Mouse (Mus musculus) heart, embryonic 12.5 days (tissue): ENCODE measurements around the gene Srek1ip1. TPM values are rescaled to one million over a fixed set of nuclear protein-coding genes. Genes with fewer than 3 reads are reported as not detected.
A peak's percentile ranks its signal among the peaks of the same experiment; 100 is the strongest.

Experiments
- ATAC-seq: fragments of 200-750 bp; cut with Nextera tagmentation; 2 replicates; pipeline ENCODE4 v1.8.0; 2017; ENCODE audit warnings: moderate TSS enrichment, moderate library complexity; ENCODE audit not compliant: insufficient number of reproducible peaks, low FRiP score
- H3K27ac ChIP-seq: fragments of 300-500 bp; sonication (generic); 2 replicates; pipeline ENCODE4 v1.5.1; 2016; ENCODE audit warnings: mild to moderate bottlenecking, moderate library complexity; ENCODE audit not compliant: poor library complexity, severe bottlenecking
- H3K27me3 ChIP-seq: fragments of 300-500 bp; sonication (generic); replicated peaks from 2 replicates; pipeline ENCODE4 v1.6.1; 2016; ENCODE audit warnings: mild to moderate bottlenecking, moderate library complexity
- H3K36me3 ChIP-seq: fragments of 300-500 bp; sonication (generic); 2 replicates; pipeline ENCODE4 v1.6.1; 2016; ENCODE audit warnings: mild to moderate bottlenecking, moderate library complexity
- H3K4me1 ChIP-seq: fragments of 300-500 bp; sonication (generic); replicated peaks from 2 replicates; pipeline ENCODE4 v1.6.1; 2016; ENCODE audit warnings: mild to moderate bottlenecking
- H3K4me2 ChIP-seq: fragments of 300-500 bp; sonication (generic); 2 replicates; pipeline ENCODE4 v1.6.1; 2016; ENCODE audit warnings: mild to moderate bottlenecking, moderate library complexity
- H3K4me3 ChIP-seq: fragments of 300-500 bp; sonication (generic); 2 replicates; pipeline ENCODE4 v1.5.1; 2016; ENCODE audit warnings: mild to moderate bottlenecking
- H3K9ac ChIP-seq: fragments of 300-500 bp; sonication (generic); 2 replicates; pipeline ENCODE4 v1.6.1; 2016; ENCODE audit warnings: mild to moderate bottlenecking, moderate library complexity
- H3K9me3 ChIP-seq: fragments of 300-500 bp; sonication (generic); replicated peaks from 2 replicates; pipeline ENCODE4 v1.6.1; 2016; ENCODE audit warnings: mild to moderate bottlenecking, moderate library complexity
- WGBS: fragments of 180-500 bp; shearing (Covaris S2); methylation state at CpG from one replicate; pipeline ENCODE4 v1.1.7; 2016; 5-methylcytosine and 5-hydroxymethylcytosine counted together
- polyA plus RNA-seq: library from polyadenylated mRNA; unstranded; fragments of >200 nt; fragmentation: Nextera tagmentation; extraction: Ambion mirVana; gene quantifications from 2 replicates; pipeline ENCODE4 v1.2.1, GENCODE M21; 2016

The Srek1ip1 gene
- polyA plus RNA-seq, 1 experiment from 2014 or later: 17.6 TPM

GRCm38 (mm10) chr13:104805681-104806080 is 13.4 kb downstream of the Srek1ip1 start:
- peaks cover 32% of the 10 kb centered on the region for H3K36me3 ChIP-seq
- WGBS: 59% methylated on average over 3 of the region's 3 CpGs

GRCm38 (mm10) chr13:104816270-104816634 is 24.0 kb downstream of the Srek1ip1 start:
- no peaks in the 10 kb centered on the region for H3K9me3 ChIP-seq
- H3K9ac ChIP-seq: peak overlapping the region; percentile 80
- peaks cover 11% of the 10 kb centered on the region for H3K4me1 ChIP-seq
- no peaks in the 10 kb centered on the region for H3K27me3 ChIP-seq
- peak overlapping the region; percentile 50; the same call in 1 of the 2 replicates for H3K27ac ChIP-seq
- H3K4me3 ChIP-seq: peak overlapping the region; percentile 82
- WGBS: 8% methylated on average over 8 of the region's 8 CpGs
- peaks cover 10% of the 10 kb centered on the region; the same call in 1 of the 2 replicates for H3K36me3 ChIP-seq
- no peak for ATAC-seq
- peak overlapping the region; percentile 77 for H3K4me2 ChIP-seq

More at GRCm38 (mm10) chr13:104805681-104806080, 13.4 kb downstream of the Srek1ip1 start:
- ATAC-seq: no peak
- Histone ChIP-seq H3K9ac (no peak overlapping the region), H3K4me1 (no peaks in the 10 kb centered on the region), H3K27me3 (no peaks in the 10 kb centered on the region), H3K4me3 (no peak overlapping the region), H3K9me3 (no peaks in the 10 kb centered on the region), H3K27ac (no peak overlapping the region), H3K4me2 (no peak overlapping the region)

- Histone ChIP-seq H3K4me2 (peak within 1 kb of the TSS; percentile 77), H3K27me3 (no peaks in the 10 kb centered on the region), H3K4me1 (peaks cover 11% of the 10 kb centered on the region), H3K36me3 (peaks cover 10% of the 10 kb centered on the region; the same call in 1 of the 2 replicates), H3K9ac (peak within 1 kb of the TSS; percentile 80), H3K9me3 (no peaks in the 10 kb centered on the region), H3K27ac (peak within 1 kb of the TSS; percentile 50), H3K4me3 (peak within 1 kb of the TSS; percentile 82)
- ATAC-seq: peak; percentile 95
- WGBS: under 1% methylated on average over 50 of the region's 50 CpGs
These were observed 24.6 kb downstream of the Srek1ip1 start, which contains the start of gene Cwc27 for GRCm38 (mm10) chr13:104816635-104817571. Gene Cwc27 (minus strand): TSS chr13:104817142.

- Histone ChIP-seq H3K36me3 (peaks cover 10% of the 10 kb centered on the region; the same call in 1 of the 2 replicates), H3K4me1 (peaks cover 17% of the 10 kb centered on the region), H3K4me3 (peak overlapping the region; percentile 82), H3K9me3 (no peaks in the 10 kb centered on the region), H3K9ac (peak overlapping the region; percentile 80), H3K27ac (no peak overlapping the region; the same call in 1 of the 2 replicates), H3K4me2 (peak overlapping the region; percentile 77), H3K27me3 (no peaks in the 10 kb centered on the region)
- ATAC-seq: no peak
- 42% methylated on average over 12 of the region's 12 CpGs for WGBS
These were observed 25.4 kb downstream of the Srek1ip1 start for GRCm38 (mm10) chr13:104817696-104818095.

GRCm38 (mm10) chr13:104821192-104821591 is 28.9 kb downstream of the Srek1ip1 start:
- Histone ChIP-seq H3K27ac (no peak overlapping the region), H3K4me1 (peaks cover 25% of the 10 kb centered on the region), H3K36me3 (peaks cover 20% of the 10 kb centered on the region), H3K27me3 (no peaks in the 10 kb centered on the region), H3K4me2 (no peak overlapping the region), H3K4me3 (no peak overlapping the region), H3K9me3 (no peaks in the 10 kb centered on the region), H3K9ac (no peak overlapping the region)
- no peak for ATAC-seq

- WGBS: 85% methylated on average over 1 of the region's 1 CpGs
- no peaks in the 10 kb centered on the region for H3K27me3 ChIP-seq
These were observed 29.6 kb downstream of the Srek1ip1 start for GRCm38 (mm10) chr13:104821908-104822307.

GRCm38 (mm10) chr13:104822411-104822838 is 30.1 kb downstream of the Srek1ip1 start:
- H3K27me3 ChIP-seq: no peaks in the 10 kb centered on the region
- H3K36me3 ChIP-seq: peaks cover 26% of the 10 kb centered on the region
- no peak overlapping the region for H3K9ac ChIP-seq
- ATAC-seq: no peak; the same call in 1 of the 2 replicates
- peaks cover 25% of the 10 kb centered on the region for H3K4me1 ChIP-seq
- 0 out of 2 replicates have a peak overlapping the region, but pooled peaks have one; percentile 2 for H3K27ac ChIP-seq
- peak overlapping the region; percentile 56 for H3K4me2 ChIP-seq
- 0 out of 2 replicates have a peak overlapping the region, but pooled peaks have one; percentile 2 for H3K4me3 ChIP-seq
- 0 out of 2 replicates have a peak, but pooled peaks cover 2% of the 10 kb centered on the region for H3K9me3 ChIP-seq
- WGBS: 18% methylated on average over 8 of the region's 8 CpGs

More at GRCm38 (mm10) chr13:104821908-104822307, 29.6 kb downstream of the Srek1ip1 start:
- Histone ChIP-seq H3K4me3 (no peak overlapping the region), H3K4me1 (peaks cover 25% of the 10 kb centered on the region), H3K9ac (no peak overlapping the region), H3K27ac (no peak overlapping the region), H3K4me2 (peak overlapping the region; percentile 56), H3K36me3 (peaks cover 21% of the 10 kb centered on the region), H3K9me3 (0 out of 2 replicates have a peak, but pooled peaks cover under 1% of the 10 kb centered on the region)
- no peak for ATAC-seq

- Histone ChIP-seq H3K4me1 (peaks cover 17% of the 10 kb centered on the region), H3K27me3 (no peaks in the 10 kb centered on the region), H3K9me3 (peaks cover 11% of the 10 kb centered on the region), H3K36me3 (peaks cover 47% of the 10 kb centered on the region), H3K27ac (no peak overlapping the region), H3K9ac (no peak overlapping the region), H3K4me2 (no peak overlapping the region), H3K4me3 (no peak overlapping the region)
- no peak for ATAC-seq
- WGBS: 51% methylated on average over 2 of the region's 2 CpGs
These were observed 33.2 kb downstream of the Srek1ip1 start for GRCm38 (mm10) chr13:104825470-104825869.

- H3K27me3 ChIP-seq: no peaks in the 10 kb centered on the region
- H3K27ac ChIP-seq: no peak overlapping the region
- H3K9me3 ChIP-seq: peaks cover 5% of the 10 kb centered on the region
- H3K4me2 ChIP-seq: no peak overlapping the region
- H3K4me1 ChIP-seq: no peaks in the 10 kb centered on the region
- no peak overlapping the region for H3K9ac ChIP-seq
- WGBS: 93% methylated on average over 13 of the region's 13 CpGs
- peaks cover 69% of the 10 kb centered on the region for H3K36me3 ChIP-seq
- H3K4me3 ChIP-seq: no peak overlapping the region
- ATAC-seq: no peak
These were observed 40.5 kb downstream of the Srek1ip1 start for GRCm38 (mm10) chr13:104832811-104833210.

- Histone ChIP-seq H3K4me3 (no peak overlapping the region), H3K27ac (no peak overlapping the region), H3K4me2 (no peak overlapping the region), H3K27me3 (no peaks in the 10 kb centered on the region), H3K9me3 (no peaks in the 10 kb centered on the region), H3K9ac (no peak overlapping the region), H3K4me1 (no peaks in the 10 kb centered on the region), H3K36me3 (peaks cover 46% of the 10 kb centered on the region)
- no peak for ATAC-seq
- WGBS: 53% methylated on average over 7 of the region's 7 CpGs
These were observed 45.3 kb downstream of the Srek1ip1 start for GRCm38 (mm10) chr13:104837628-104838027.

- no peaks in the 10 kb centered on the region for H3K4me1 ChIP-seq
- H3K4me3 ChIP-seq: no peak overlapping the region
- no peak overlapping the region for H3K4me2 ChIP-seq
- WGBS: 59% methylated on average over 4 of the region's 4 CpGs
- H3K27me3 ChIP-seq: no peaks in the 10 kb centered on the region
- H3K9me3 ChIP-seq: no peaks in the 10 kb centered on the region
- no peak for ATAC-seq
- H3K36me3 ChIP-seq: peaks cover 19% of the 10 kb centered on the region
- no peak overlapping the region for H3K9ac ChIP-seq
- no peak overlapping the region for H3K27ac ChIP-seq
These were observed 49.7 kb downstream of the Srek1ip1 start for GRCm38 (mm10) chr13:104841937-104842336.
